Mouse (Mus musculus) adrenal gland, adult 8-10 months (tissue): Measurements from ENCODE around the gene Iffo2. TPM values are rescaled to one million over a fixed set of nuclear protein-coding genes. Genes with fewer than 3 reads are reported as not detected.

ENCODE experiments used
- DNase-seq: peaks from one replicate; pipeline ENCODE4 v3.0.0; 2022
- total RNA-seq, 4 experiments: library from RNA; stranded (reverse); gene quantifications; 2 replicates each; pipeline ENCODE4 v1.2.4; 2022

Gene Iffo2
- total RNA-seq, 4 experiments from 2014 or later = 10.7 to 13.3 (median 12.0) TPM

GRCm38 (mm10) chr4:139610954-139611353 lies 80.6 kb downstream of the Iffo2 start:
- DNase-seq = no peak

DNA sequence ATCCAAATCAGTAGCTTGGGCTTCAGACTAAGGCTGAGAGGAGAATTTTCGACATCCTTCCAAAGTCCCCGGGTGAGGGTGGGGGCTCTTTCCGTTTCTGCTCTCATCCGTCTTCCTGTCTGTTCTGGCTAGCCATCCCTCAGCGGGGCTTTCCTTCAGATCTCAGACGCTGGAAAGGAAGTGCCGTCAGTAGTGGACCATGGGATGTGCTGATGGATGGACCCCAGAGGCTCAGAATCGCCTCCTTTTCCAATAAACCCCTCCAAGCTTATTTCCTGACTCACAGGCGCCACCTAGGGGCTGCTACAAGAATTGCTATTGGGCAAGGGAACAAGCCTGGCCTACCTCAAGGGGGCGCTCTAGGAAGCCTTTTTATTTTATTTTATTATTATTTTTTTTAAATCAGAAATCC lies 81.2 kb downstream of the Iffo2 start:
- DNase-seq = peak; percentile 66

- DNase-seq = no peak
These were observed 84.3 kb downstream of the Iffo2 start for GRCm38 (mm10) chr4:139614524-139615260.

- DNase-seq = peak; percentile 53
These were observed 86.1 kb downstream of the Iffo2 start for GRCm38 (mm10) chr4:139616276-139617000.

DNA sequence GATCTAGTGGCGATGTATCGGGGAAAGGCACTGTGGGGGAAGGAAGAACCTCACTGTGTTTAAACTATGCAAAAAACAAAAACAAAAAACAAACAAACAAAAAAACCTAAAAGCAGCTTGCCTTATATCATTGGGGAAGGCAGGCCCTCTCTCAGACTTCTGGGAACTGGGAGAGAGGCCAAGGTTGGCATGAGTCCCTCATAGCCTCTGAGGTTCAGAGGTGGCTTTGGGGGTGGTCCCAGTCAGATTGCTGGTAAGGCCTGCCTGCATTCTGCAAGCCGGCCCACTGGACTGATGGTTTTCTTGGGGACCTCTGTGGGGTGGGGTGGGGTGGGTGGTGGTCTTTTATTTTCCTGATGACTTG lies 86.6 kb downstream of the Iffo2 start:
- no peak for DNase-seq

DNA sequence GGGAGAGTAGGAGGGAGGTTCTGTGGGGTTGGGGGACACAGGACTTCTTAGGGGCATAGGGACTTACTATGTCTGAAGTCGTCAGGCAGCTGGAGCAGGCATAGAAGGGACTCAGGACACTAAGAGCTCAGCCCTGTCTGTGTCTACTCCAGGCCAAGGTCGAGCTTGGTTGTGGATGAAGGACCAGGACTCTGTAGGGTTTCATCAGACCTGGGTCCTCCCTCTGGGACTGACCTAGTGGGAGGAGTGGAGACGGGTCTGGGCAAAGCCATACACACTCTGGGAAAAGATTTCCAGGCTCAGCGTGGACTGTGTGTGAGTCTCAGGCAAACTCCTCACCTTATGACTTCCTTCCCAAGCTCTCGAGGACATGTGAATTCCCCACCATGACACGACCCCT lies 89.4 kb downstream of the Iffo2 start:
- DNase-seq = peak; percentile 56

GRCm38 (mm10) chr4:139622373-139623282 lies 92.3 kb downstream of the Iffo2 start, which contains the start of gene Aldh4a1:
Gene Aldh4a1 (plus strand): TSS chr4:139622866.
- DNase-seq = peak; percentile 92

GRCm38 (mm10) chr4:139623434-139624115 lies 93.2 kb downstream of the Iffo2 start:
- no peak for DNase-seq

DNA sequence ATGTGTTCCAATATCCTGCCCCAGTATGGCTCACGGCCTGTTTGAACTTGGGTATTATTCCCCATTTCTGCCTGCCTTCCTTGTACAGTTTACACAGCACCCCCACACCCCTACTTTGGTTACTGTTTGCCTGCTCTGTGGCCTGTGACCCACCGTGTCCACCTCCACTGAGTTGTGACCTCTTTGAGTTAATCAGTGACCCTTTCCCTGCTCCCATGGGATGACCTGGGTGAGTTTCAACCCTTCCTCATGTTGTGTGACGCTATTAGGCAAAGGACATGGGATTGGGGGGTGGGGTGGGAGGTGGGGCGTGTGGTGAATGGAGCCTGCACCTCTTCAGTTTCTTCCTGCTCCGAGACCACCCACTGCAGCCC lies 93.8 kb downstream of the Iffo2 start:
- DNase-seq = no peak

DNA sequence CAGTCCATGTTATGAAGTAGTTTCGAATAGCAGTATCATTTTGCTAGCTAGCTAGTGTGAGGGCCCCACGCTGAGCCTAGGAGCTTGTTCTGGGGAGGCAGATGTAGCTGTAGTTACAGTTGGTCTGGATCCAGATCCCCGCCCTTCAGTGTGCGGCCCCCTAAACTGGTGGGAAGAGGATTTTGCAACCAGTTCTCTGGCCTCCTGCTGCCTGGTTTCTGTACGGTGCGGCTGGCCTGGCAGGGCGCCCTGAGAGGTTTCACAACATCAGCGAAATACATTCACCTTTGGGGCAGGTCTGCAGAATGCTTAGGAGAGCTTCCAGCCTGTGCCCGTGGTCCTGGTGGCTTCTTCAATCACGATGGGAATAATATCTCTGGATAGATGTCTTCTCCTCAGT lies 94.4 kb downstream of the Iffo2 start:
- peak; percentile 56 for DNase-seq

DNA sequence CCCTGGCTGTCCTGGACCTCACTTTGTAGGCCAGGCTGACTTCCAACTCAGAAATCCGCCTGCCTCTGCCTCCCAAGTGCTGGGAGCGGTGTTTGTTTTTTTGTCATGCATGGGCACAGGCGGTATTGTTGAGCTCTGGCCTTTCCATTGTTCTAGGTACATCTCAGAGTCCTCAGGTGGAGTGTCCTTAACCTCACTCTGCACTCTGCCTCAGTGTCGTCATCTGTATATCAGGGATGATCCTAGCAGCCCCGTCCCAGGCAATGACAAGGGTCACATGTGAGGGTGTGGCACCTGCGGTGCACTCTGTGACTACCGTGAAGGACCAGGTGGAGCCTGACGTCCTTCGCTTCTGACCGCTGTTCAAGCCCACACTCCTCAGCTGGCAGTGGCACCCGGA lies 97.0 kb downstream of the Iffo2 start:
- no peak for DNase-seq

DNA sequence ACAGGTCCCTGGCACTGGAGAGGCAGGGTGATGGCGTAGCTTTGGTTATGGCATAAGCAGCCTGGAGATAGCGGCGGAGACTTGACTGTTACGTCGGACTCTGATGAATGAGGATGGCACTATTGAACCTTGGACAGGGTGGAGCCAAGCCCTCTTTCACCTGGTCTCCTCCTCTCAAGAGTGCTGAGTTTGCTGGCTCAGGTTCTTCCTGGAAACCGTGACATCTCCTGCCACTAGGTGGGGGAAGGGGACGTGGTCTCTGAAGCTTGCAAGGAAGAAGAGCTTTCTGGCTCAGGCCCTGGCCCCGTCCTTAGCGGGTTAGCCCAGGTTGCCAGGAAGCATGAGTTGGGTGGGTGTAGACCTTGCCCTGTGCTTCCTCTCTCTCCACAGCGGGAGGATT lies 99.8 kb downstream of the Iffo2 start:
- no peak for DNase-seq

- DNase-seq = no peak
These were observed 100.8 kb downstream of the Iffo2 start for GRCm38 (mm10) chr4:139631141-139631540.

- no peak for DNase-seq
These were observed 101.4 kb downstream of the Iffo2 start for GRCm38 (mm10) chr4:139631569-139632253.

- no peak for DNase-seq
These were observed 101.9 kb downstream of the Iffo2 start for GRCm38 (mm10) chr4:139632254-139632580.

DNA sequence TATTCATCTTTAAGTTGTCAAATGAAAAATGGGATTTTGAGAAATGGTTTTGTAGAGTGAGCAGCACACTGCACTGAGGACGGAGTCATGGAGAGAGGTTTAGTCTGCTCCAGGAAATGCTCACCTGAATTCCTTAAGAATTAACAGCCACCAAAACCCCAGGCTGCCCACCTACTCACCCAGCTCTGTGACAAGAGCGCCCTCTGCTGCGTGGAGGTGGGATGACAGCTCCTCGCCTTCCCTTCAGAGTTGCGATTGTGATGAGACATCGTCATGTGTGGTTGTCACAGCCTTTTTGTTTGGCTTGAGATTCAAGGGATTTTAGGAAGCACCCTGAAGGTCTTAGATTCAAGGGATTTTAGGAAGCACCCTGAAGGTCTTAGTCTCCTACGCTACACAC lies 106.0 kb downstream of the Iffo2 start:
- peak; percentile 39 for DNase-seq

DNA sequence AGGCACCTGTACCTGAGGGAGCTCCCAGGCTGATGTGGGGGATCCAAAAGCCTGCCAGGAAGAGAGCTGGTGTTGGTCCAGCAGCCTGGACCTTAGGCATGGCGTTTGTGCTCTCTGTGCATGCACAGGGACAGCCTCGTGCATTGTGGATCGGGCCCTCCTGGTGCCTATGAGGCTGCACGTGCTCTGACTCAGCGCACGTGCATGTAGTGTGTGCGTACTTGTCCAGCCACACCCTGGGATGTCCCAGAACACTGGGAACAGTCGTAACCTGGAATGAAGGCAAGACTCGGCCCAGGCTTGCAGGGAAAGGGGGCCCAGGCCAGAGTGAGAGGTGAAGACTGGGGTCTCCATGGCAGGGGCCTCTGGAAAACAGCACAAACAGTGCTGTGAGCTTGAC lies 107.5 kb downstream of the Iffo2 start:
- no peak for DNase-seq

DNA sequence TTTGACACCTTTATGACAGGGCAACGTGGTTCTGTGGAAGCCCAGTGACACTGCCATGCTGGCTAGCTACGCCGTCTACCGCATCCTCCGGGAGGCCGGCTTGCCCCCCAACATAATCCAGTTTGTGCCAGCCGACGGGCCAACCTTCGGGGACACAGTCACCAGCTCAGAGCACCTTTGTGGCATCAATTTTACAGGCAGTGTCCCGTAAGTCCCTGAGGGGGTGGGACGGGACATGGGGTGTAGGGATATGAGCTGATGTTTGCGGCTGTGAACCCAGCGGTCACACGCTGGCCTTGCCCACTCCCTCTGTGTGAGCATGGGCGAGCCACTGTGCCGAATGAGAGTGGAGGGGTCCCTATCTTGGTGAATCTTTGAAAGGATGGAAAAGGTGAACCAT lies 108.0 kb downstream of the Iffo2 start:
- no peak for DNase-seq

DNA sequence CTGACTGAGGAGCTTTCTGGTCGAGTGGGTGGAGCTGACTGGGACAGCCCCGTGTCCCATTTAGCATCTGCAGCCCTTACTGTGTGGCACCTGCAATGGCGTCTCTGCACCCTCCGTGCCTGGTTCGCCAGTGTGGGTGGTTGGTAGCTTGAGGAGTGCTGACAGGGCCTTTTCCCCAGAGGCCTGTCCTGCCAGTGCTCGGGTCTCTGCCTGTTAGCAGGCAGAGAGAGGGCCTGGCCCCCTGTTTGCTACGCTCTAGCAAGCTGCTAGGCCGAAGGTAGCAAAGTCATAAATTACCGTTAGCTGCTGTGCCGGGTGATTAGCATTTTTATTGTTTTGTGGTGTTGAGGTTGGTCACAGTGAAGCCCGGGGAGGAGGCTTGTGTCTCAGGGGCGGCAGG lies 109.5 kb downstream of the Iffo2 start:
- DNase-seq = no peak

DNA sequence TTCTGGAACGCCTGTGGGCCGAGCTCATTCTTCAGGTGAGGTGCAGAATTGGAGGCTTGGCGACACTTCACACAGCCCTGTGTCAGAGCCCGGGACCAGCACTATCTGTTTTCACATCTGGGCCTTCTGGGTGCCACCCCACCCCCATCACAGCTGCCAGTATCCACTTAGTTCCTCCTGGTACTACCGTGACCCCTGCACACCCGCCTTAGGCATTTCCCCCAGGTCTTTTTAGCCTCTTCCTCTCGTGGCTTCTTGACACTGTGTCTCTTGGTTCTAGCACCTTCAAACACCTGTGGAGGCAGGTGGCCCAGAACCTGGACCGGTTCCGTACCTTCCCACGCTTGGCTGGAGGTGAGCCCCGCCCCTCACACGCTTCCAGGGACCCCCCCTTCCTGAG lies 110.0 kb downstream of the Iffo2 start:
- DNase-seq = no peak

GRCm38 (mm10) chr4:139640775-139641174 lies 110.4 kb downstream of the Iffo2 start:
- DNase-seq = no peak

GRCm38 (mm10) chr4:139641829-139642425 lies 111.6 kb downstream of the Iffo2 start:
- no peak for DNase-seq
